Mouse (Mus musculus): ENCODE measurements around the gene Ggt6. TPM values are rescaled to one million over a fixed set of nuclear protein-coding genes. Genes with fewer than 3 reads are reported as not detected.

Ggt6 gene
- polyA plus RNA-seq, 2 experiments: 4.6 to 5.9 TPM

GRCm38 (mm10) chr11:72397811-72398525 lies 37.4 kb upstream of the Ggt6 start:
- WGBS: 71% methylated on average over 8 of the region's 8 CpGs
- Histone ChIP-seq H3K9me3 (ENCODE audit: control insufficient read depth, low read length) (no peaks in the 10 kb centered on the region), H3K27me3 (ENCODE audit: control insufficient read depth, insufficient read depth, low read length) (no peaks in the 10 kb centered on the region), H3K4me2 (replicated peaks; ENCODE audit: low read depth, low read length, severe bottlenecking) (no peak overlapping the region), H3K27ac (replicated peaks; ENCODE audit: low read depth, low read length) (no peak overlapping the region), H3K9ac (ENCODE audit: low read depth, low read length, severe bottlenecking) (no peak overlapping the region), H3K36me3 (ENCODE audit: control insufficient read depth, insufficient read depth, low read length) (peaks cover 6% of the 10 kb centered on the region; the same call in 1 of the 2 replicates), H3K4me3 (replicated peaks; ENCODE audit: low read length) (no peak overlapping the region), H3K4me1 (ENCODE audit: control insufficient read depth, insufficient read depth, low read length) (peaks cover 18% of the 10 kb centered on the region)
- TF ChIP-seq POLR2A (IDR thresholded peaks at IDR 0.05; ENCODE audit: borderline replicate concordance, extremely low read depth, insufficient read depth, insufficient read length): no peak
- ATAC-seq (ENCODE audit: low FRiP score, low read depth) (no peak), DNase-seq (ENCODE audit: low spot score) (no peak)

- no peak overlapping the region for H3K9ac ChIP-seq (ENCODE audit: low read depth, low read length, severe bottlenecking)
- DNase-seq (ENCODE audit: low spot score) (no peak), ATAC-seq (ENCODE audit: low FRiP score, low read depth) (no peak)
- no peak for TF ChIP-seq POLR2A (IDR thresholded peaks at IDR 0.05; ENCODE audit: borderline replicate concordance, extremely low read depth, insufficient read depth, insufficient read length)
- H3K36me3 ChIP-seq (ENCODE audit: control insufficient read depth, insufficient read depth, low read length): peaks cover 6% of the 10 kb centered on the region; the same call in 1 of the 2 replicates
- H3K9me3 ChIP-seq (ENCODE audit: control insufficient read depth, low read length): no peaks in the 10 kb centered on the region
- peaks cover 16% of the 10 kb centered on the region for H3K4me1 ChIP-seq (ENCODE audit: control insufficient read depth, insufficient read depth, low read length)
- WGBS: 81% methylated on average over 12 of the region's 12 CpGs
- no peaks in the 10 kb centered on the region for H3K27me3 ChIP-seq (ENCODE audit: control insufficient read depth, insufficient read depth, low read length)
- no peak overlapping the region for H3K4me3 ChIP-seq (replicated peaks; ENCODE audit: low read length)
- H3K27ac ChIP-seq (replicated peaks; ENCODE audit: low read depth, low read length): no peak overlapping the region
- H3K4me2 ChIP-seq (replicated peaks; ENCODE audit: low read depth, low read length, severe bottlenecking): no peak overlapping the region
Measured at GRCm38 (mm10) chr11:72401068-72401467, 34.3 kb upstream of the Ggt6 start.

GRCm38 (mm10) chr11:72402017-72402416 lies 33.3 kb upstream of the Ggt6 start:
- ATAC-seq (ENCODE audit: low FRiP score, low read depth) (no peak), DNase-seq (ENCODE audit: low spot score) (no peak)
- peaks cover 6% of the 10 kb centered on the region; the same call in 1 of the 2 replicates for H3K4me1 ChIP-seq (ENCODE audit: control insufficient read depth, insufficient read depth, low read length)
- TF ChIP-seq POLR2A (IDR thresholded peaks at IDR 0.05; ENCODE audit: borderline replicate concordance, extremely low read depth, insufficient read depth, insufficient read length): no peak
- H3K9ac ChIP-seq (ENCODE audit: low read depth, low read length, severe bottlenecking): no peak overlapping the region
- no peaks in the 10 kb centered on the region for H3K27me3 ChIP-seq (ENCODE audit: control insufficient read depth, insufficient read depth, low read length)
- no peak overlapping the region for H3K4me3 ChIP-seq (replicated peaks; ENCODE audit: low read length)
- H3K27ac ChIP-seq (replicated peaks; ENCODE audit: low read depth, low read length): no peak overlapping the region
- 77% methylated on average over 5 of the region's 5 CpGs for WGBS
- H3K9me3 ChIP-seq (ENCODE audit: control insufficient read depth, low read length): no peaks in the 10 kb centered on the region
- H3K4me2 ChIP-seq (replicated peaks; ENCODE audit: low read depth, low read length, severe bottlenecking): no peak overlapping the region
- H3K36me3 ChIP-seq (ENCODE audit: control insufficient read depth, insufficient read depth, low read length): peaks cover 6% of the 10 kb centered on the region; the same call in 1 of the 2 replicates

GRCm38 (mm10) chr11:72402969-72403368 lies 32.4 kb upstream of the Ggt6 start:
- Histone ChIP-seq H3K27me3 (ENCODE audit: control insufficient read depth, insufficient read depth, low read length) (no peaks in the 10 kb centered on the region), H3K27ac (replicated peaks; ENCODE audit: low read depth, low read length) (no peak overlapping the region), H3K9ac (ENCODE audit: low read depth, low read length, severe bottlenecking) (no peak overlapping the region), H3K4me1 (ENCODE audit: control insufficient read depth, insufficient read depth, low read length) (no peaks in the 10 kb centered on the region; the same call in 1 of the 2 replicates), H3K36me3 (ENCODE audit: control insufficient read depth, insufficient read depth, low read length) (peaks cover 6% of the 10 kb centered on the region; the same call in 1 of the 2 replicates), H3K4me2 (replicated peaks; ENCODE audit: low read depth, low read length, severe bottlenecking) (no peak overlapping the region), H3K9me3 (ENCODE audit: control insufficient read depth, low read length) (no peaks in the 10 kb centered on the region), H3K4me3 (replicated peaks; ENCODE audit: low read length) (no peak overlapping the region)
- DNase-seq (ENCODE audit: low spot score) (no peak), ATAC-seq (ENCODE audit: low FRiP score, low read depth) (no peak)
- WGBS: 78% methylated on average over 12 of the region's 12 CpGs
- TF ChIP-seq POLR2A (IDR thresholded peaks at IDR 0.05; ENCODE audit: borderline replicate concordance, extremely low read depth, insufficient read depth, insufficient read length): no peak

GRCm38 (mm10) chr11:72405532-72405931 lies 29.8 kb upstream of the Ggt6 start:
- no peak overlapping the region for H3K9ac ChIP-seq (ENCODE audit: low read depth, low read length, severe bottlenecking)
- DNase-seq (ENCODE audit: low spot score) (no peak), ATAC-seq (ENCODE audit: low FRiP score, low read depth) (no peak)
- no peak overlapping the region for H3K4me2 ChIP-seq (replicated peaks; ENCODE audit: low read depth, low read length, severe bottlenecking)
- 56% methylated on average over 4 of the region's 4 CpGs for WGBS
- H3K27me3 ChIP-seq (ENCODE audit: control insufficient read depth, insufficient read depth, low read length): no peaks in the 10 kb centered on the region
- 0 out of 2 replicates have a peak, but pooled peaks cover 6% of the 10 kb centered on the region for H3K36me3 ChIP-seq (ENCODE audit: control insufficient read depth, insufficient read depth, low read length)
- H3K27ac ChIP-seq (replicated peaks; ENCODE audit: low read depth, low read length): no peak overlapping the region
- no peak for TF ChIP-seq POLR2A (IDR thresholded peaks at IDR 0.05; ENCODE audit: borderline replicate concordance, extremely low read depth, insufficient read depth, insufficient read length)
- H3K4me1 ChIP-seq (ENCODE audit: control insufficient read depth, insufficient read depth, low read length): peaks cover 7% of the 10 kb centered on the region
- H3K9me3 ChIP-seq (ENCODE audit: control insufficient read depth, low read length): no peaks in the 10 kb centered on the region
- H3K4me3 ChIP-seq (replicated peaks; ENCODE audit: low read length): no peak overlapping the region
